Mouse (Mus musculus): ENCODE measurements around the gene Chit1. TPM values are rescaled to one million over a fixed set of nuclear protein-coding genes. Genes with fewer than 3 reads are reported as not detected.

Chit1 gene
- 0.15 TPM in 1 of 2 replicates, not detected in the other for polyA plus RNA-seq (2014; fragmentation: Nextera tagmentation; extraction: Ambion mirVana)

GRCm38 (mm10) chr1:134110979-134111378 is at the start of gene Chit1:
TSS of gene Chit1 (plus strand) at chr1:134111242.
- DNase-seq (ENCODE audit: low spot score) (no peak), ATAC-seq (ENCODE audit: insufficient read depth, low FRiP score, low TSS enrichment) (no peak)
- no peak within 1 kb of the TSS for H3K9ac ChIP-seq (ENCODE audit: low read length)
- H3K4me1 ChIP-seq (ENCODE audit: control insufficient read depth, insufficient read depth, low read length): peaks cover 2% of the 10 kb centered on the region; the same call in 1 of the 2 replicates
- WGBS: 75% methylated on average over 4 of the region's 4 CpGs
- H3K9me3 ChIP-seq (ENCODE audit: control insufficient read depth, low read length): no peaks in the 10 kb centered on the region
- no peak within 1 kb of the TSS for H3K4me3 ChIP-seq (ENCODE audit: low read depth, low read length)
- H3K27me3 ChIP-seq (ENCODE audit: control insufficient read depth, insufficient read depth, low read length): no peaks in the 10 kb centered on the region
- H3K36me3 ChIP-seq (ENCODE audit: control insufficient read depth, insufficient read depth, low read length): no peaks in the 10 kb centered on the region
- no peak within 1 kb of the TSS for H3K4me2 ChIP-seq (ENCODE audit: low read depth)
- no peak within 1 kb of the TSS for H3K27ac ChIP-seq (ENCODE audit: low read depth, low read length)

GRCm38 (mm10) chr1:134061915-134062314 is 49.1 kb upstream of the Chit1 start:
- Histone ChIP-seq H3K9me3 (ENCODE audit: control insufficient read depth, low read length) (no peaks in the 10 kb centered on the region), H3K4me1 (ENCODE audit: control insufficient read depth, insufficient read depth, low read length) (peaks cover 57% of the 10 kb centered on the region), H3K36me3 (ENCODE audit: control insufficient read depth, insufficient read depth, low read length) (no peaks in the 10 kb centered on the region), H3K27ac (ENCODE audit: low read depth, low read length) (peak overlapping the region; percentile 99), H3K4me2 (ENCODE audit: low read depth) (peak overlapping the region; percentile 3; the same call in 1 of the 2 replicates), H3K4me3 (ENCODE audit: low read depth, low read length) (no peak overlapping the region), H3K9ac (ENCODE audit: low read length) (0 out of 2 replicates have a peak overlapping the region, but pooled peaks have one; percentile 11), H3K27me3 (ENCODE audit: control insufficient read depth, insufficient read depth, low read length) (no peaks in the 10 kb centered on the region)
- 51% methylated on average over 3 of the region's 3 CpGs for WGBS
- no peak for DNase-seq (ENCODE audit: low spot score)
- no peak for ATAC-seq (ENCODE audit: insufficient read depth, low FRiP score, low TSS enrichment)

- peak overlapping the region; percentile 36 for H3K4me2 ChIP-seq (ENCODE audit: low read depth)
- peak overlapping the region; percentile 99 for H3K27ac ChIP-seq (ENCODE audit: low read depth, low read length)
- no peaks in the 10 kb centered on the region for H3K36me3 ChIP-seq (ENCODE audit: control insufficient read depth, insufficient read depth, low read length)
- H3K9ac ChIP-seq (ENCODE audit: low read length): peak overlapping the region; percentile 60
- ATAC-seq (ENCODE audit: insufficient read depth, low FRiP score, low TSS enrichment): peak; percentile 62
- H3K4me3 ChIP-seq (ENCODE audit: low read depth, low read length): no peak overlapping the region
- WGBS: 6% methylated on average over 10 of the region's 11 CpGs
- no peaks in the 10 kb centered on the region for H3K27me3 ChIP-seq (ENCODE audit: control insufficient read depth, insufficient read depth, low read length)
- DNase-seq (ENCODE audit: low spot score): peak; percentile 87
- peaks cover 63% of the 10 kb centered on the region for H3K4me1 ChIP-seq (ENCODE audit: control insufficient read depth, insufficient read depth, low read length)
- H3K9me3 ChIP-seq (ENCODE audit: control insufficient read depth, low read length): no peaks in the 10 kb centered on the region
Observed at GRCm38 (mm10) chr1:134062411-134063085, 48.5 kb upstream of the Chit1 start.

- H3K4me1 ChIP-seq (ENCODE audit: control insufficient read depth, insufficient read depth, low read length): peaks cover 65% of the 10 kb centered on the region
- peak overlapping the region; percentile 36 for H3K4me2 ChIP-seq (ENCODE audit: low read depth)
- H3K9ac ChIP-seq (ENCODE audit: low read length): peak overlapping the region; percentile 60
- peak; percentile 85 for ATAC-seq (ENCODE audit: insufficient read depth, low FRiP score, low TSS enrichment)
- WGBS: under 1% methylated on average over 33 of the region's 33 CpGs
- DNase-seq (ENCODE audit: low spot score): peak; percentile 93
- no peaks in the 10 kb centered on the region for H3K9me3 ChIP-seq (ENCODE audit: control insufficient read depth, low read length)
- H3K27me3 ChIP-seq (ENCODE audit: control insufficient read depth, insufficient read depth, low read length): no peaks in the 10 kb centered on the region
- H3K27ac ChIP-seq (ENCODE audit: low read depth, low read length): peak overlapping the region; percentile 99
- no peaks in the 10 kb centered on the region for H3K36me3 ChIP-seq (ENCODE audit: control insufficient read depth, insufficient read depth, low read length)
- no peak overlapping the region for H3K4me3 ChIP-seq (ENCODE audit: low read depth, low read length)
Observed at GRCm38 (mm10) chr1:134063086-134063772, 47.8 kb upstream of the Chit1 start.

GRCm38 (mm10) chr1:134063773-134064125 is 47.3 kb upstream of the Chit1 start:
- H3K27me3 ChIP-seq (ENCODE audit: control insufficient read depth, insufficient read depth, low read length): no peaks in the 10 kb centered on the region
- peak overlapping the region; percentile 99 for H3K27ac ChIP-seq (ENCODE audit: low read depth, low read length)
- H3K9ac ChIP-seq (ENCODE audit: low read length): peak overlapping the region; percentile 60
- ATAC-seq (ENCODE audit: insufficient read depth, low FRiP score, low TSS enrichment): no peak
- H3K4me2 ChIP-seq (ENCODE audit: low read depth): peak overlapping the region; percentile 36
- no peaks in the 10 kb centered on the region for H3K36me3 ChIP-seq (ENCODE audit: control insufficient read depth, insufficient read depth, low read length)
- H3K4me1 ChIP-seq (ENCODE audit: control insufficient read depth, insufficient read depth, low read length): peaks cover 65% of the 10 kb centered on the region
- H3K9me3 ChIP-seq (ENCODE audit: control insufficient read depth, low read length): no peaks in the 10 kb centered on the region
- no peak overlapping the region for H3K4me3 ChIP-seq (ENCODE audit: low read depth, low read length)
- no peak for DNase-seq (ENCODE audit: low spot score)
- 6% methylated on average over 9 of the region's 9 CpGs for WGBS

DNA sequence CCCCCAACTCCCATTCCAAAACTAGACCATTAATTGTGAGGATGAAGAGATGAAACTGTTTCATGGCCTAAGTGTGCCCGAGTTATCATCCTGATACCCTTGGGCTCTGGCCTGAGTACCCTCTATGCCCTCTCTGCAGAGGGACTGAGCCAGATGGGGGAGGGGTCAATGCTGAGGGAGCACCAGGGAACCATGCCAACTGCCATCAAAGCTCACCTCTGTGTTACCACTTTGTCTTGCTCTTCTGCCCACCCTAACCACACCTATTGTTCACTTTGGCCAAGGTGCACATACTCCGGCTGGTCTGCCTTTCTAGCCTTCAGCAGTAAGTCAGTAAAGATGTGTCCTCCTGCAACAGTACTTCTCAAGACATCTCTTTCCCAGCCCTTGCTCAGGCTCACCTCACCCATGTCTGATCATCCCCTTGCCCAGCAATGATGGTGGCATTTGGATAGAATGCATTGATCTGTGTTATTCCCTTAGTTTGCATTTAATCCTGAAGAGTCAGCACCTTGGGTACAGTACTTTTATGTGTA is 46.7 kb upstream of the Chit1 start:
- Histone ChIP-seq H3K9ac (ENCODE audit: low read length) (peak overlapping the region; percentile 60), H3K36me3 (ENCODE audit: control insufficient read depth, insufficient read depth, low read length) (no peaks in the 10 kb centered on the region), H3K4me3 (ENCODE audit: low read depth, low read length) (no peak overlapping the region), H3K4me2 (ENCODE audit: low read depth) (peak overlapping the region; percentile 36; the same call in 1 of the 2 replicates), H3K9me3 (ENCODE audit: control insufficient read depth, low read length) (no peaks in the 10 kb centered on the region), H3K4me1 (ENCODE audit: control insufficient read depth, insufficient read depth, low read length) (peaks cover 65% of the 10 kb centered on the region), H3K27me3 (ENCODE audit: control insufficient read depth, insufficient read depth, low read length) (no peaks in the 10 kb centered on the region), H3K27ac (ENCODE audit: low read depth, low read length) (peak overlapping the region; percentile 99)
- WGBS: 88% methylated on average over 2 of the region's 2 CpGs
- no peak for DNase-seq (ENCODE audit: low spot score)
- no peak for ATAC-seq (ENCODE audit: insufficient read depth, low FRiP score, low TSS enrichment)

DNA sequence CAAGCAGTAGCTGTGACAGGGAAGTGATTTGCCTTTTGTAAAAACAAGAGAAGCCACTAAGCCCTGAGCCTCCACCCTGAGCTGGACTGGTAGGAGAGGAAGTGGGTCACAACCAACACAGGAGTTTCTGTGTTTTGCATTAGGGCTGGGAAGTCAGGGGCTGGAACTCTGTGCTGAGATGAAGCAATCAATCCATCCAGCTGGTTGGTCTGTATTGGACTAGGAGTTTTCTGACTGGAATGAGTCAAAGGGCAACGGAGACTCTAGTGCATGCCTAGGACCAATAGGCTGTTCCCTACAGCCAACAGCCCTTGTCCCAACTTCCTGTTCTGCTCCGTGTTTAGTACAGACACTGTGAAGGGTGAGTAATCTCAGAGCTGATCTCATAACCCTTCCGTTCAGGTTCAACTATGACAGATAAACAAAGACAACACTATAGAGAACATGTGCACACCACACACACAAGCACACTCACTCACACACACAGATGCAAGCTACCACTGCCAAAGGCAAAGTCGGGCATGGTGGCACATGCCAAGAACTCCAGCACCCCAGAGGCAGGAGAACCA is 45.7 kb upstream of the Chit1 start:
- DNase-seq (ENCODE audit: low spot score): no peak
- Histone ChIP-seq H3K9me3 (ENCODE audit: control insufficient read depth, low read length) (no peaks in the 10 kb centered on the region), H3K27ac (ENCODE audit: low read depth, low read length) (peak overlapping the region; percentile 99), H3K4me2 (ENCODE audit: low read depth) (no peak overlapping the region), H3K4me3 (ENCODE audit: low read depth, low read length) (no peak overlapping the region), H3K4me1 (ENCODE audit: control insufficient read depth, insufficient read depth, low read length) (peaks cover 61% of the 10 kb centered on the region), H3K36me3 (ENCODE audit: control insufficient read depth, insufficient read depth, low read length) (no peaks in the 10 kb centered on the region), H3K27me3 (ENCODE audit: control insufficient read depth, insufficient read depth, low read length) (no peaks in the 10 kb centered on the region), H3K9ac (ENCODE audit: low read length) (no peak overlapping the region)
- no peak for ATAC-seq (ENCODE audit: insufficient read depth, low FRiP score, low TSS enrichment)
- 54% methylated on average over 4 of the region's 4 CpGs for WGBS

DNA sequence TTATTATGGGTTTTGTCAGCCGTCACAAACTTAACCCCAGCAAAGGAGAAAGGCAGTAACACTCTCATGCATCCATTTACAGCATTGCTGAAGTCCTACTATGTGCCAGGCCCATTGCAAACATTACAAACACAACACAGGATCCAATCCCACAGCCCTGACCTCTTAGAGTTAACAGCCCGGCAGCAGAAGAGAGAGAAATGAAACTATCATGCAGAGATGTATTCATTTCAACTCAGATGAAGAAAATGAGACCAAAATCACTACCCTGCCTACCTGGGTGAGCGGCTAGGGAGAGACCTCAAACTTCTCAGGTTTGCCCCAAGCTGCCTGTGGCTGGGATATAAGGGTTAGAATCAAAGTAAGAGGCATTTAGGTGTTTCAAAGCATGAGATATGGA is 44.5 kb upstream of the Chit1 start:
- H3K9ac ChIP-seq (ENCODE audit: low read length): no peak overlapping the region
- ATAC-seq (ENCODE audit: insufficient read depth, low FRiP score, low TSS enrichment) (no peak), DNase-seq (ENCODE audit: low spot score) (no peak)
- H3K36me3 ChIP-seq (ENCODE audit: control insufficient read depth, insufficient read depth, low read length): no peaks in the 10 kb centered on the region
- H3K9me3 ChIP-seq (ENCODE audit: control insufficient read depth, low read length): no peaks in the 10 kb centered on the region
- H3K4me3 ChIP-seq (ENCODE audit: low read depth, low read length): no peak overlapping the region
- peaks cover 56% of the 10 kb centered on the region for H3K4me1 ChIP-seq (ENCODE audit: control insufficient read depth, insufficient read depth, low read length)
- no peak overlapping the region for H3K4me2 ChIP-seq (ENCODE audit: low read depth)
- no peaks in the 10 kb centered on the region for H3K27me3 ChIP-seq (ENCODE audit: control insufficient read depth, insufficient read depth, low read length)
- WGBS: 57% methylated on average over 3 of the region's 3 CpGs
- H3K27ac ChIP-seq (ENCODE audit: low read depth, low read length): peak overlapping the region; percentile 24; the same call in 1 of the 2 replicates
